Mouse (Mus musculus) MEL (cell line): ENCODE data around the gene Aldoc. TPM values are rescaled to one million over a fixed set of nuclear protein-coding genes. Genes with fewer than 3 reads are reported as not detected.

ENCODE experiments used
- DNase-seq: peaks from one replicate; pipeline ENCODE4 v3.0.0; 2011; ENCODE audit warnings: low read depth, low spot score
- H3K27ac ChIP-seq: 2 replicates; pipeline ENCODE4 v1.5.1; 2012; ENCODE audit warnings: low read depth, mild to moderate bottlenecking, control low read depth, low read length, moderate library complexity; ENCODE audit not compliant: control insufficient read depth
- H3K27me3 ChIP-seq, 2 experiments: fragments of 150-350 bp in 1 of 2; sonication (generic) in 1 of 2; 2 replicates each; pipeline ENCODE4 v1.6.1; 2012; ENCODE audit warnings: low read length in 2 of 2, mild to moderate bottlenecking in 2 of 2, improper control_type of control experiment in 1 of 2, moderate library complexity in 1 of 2; ENCODE audit not compliant: insufficient read depth in 2 of 2, control insufficient read depth in 1 of 2
- H3K36me3 ChIP-seq, 2 experiments: 2 replicates each; pipeline ENCODE4 v1.6.1; 2012 to 2014; ENCODE audit warnings: low read length in 2 of 2, improper control_type of control experiment in 1 of 2, inconsistent platforms in 1 of 2, mild to moderate bottlenecking in 1 of 2; ENCODE audit not compliant: insufficient read depth in 2 of 2, control insufficient read depth in 1 of 2
- H3K4me1 ChIP-seq, 2 experiments: fragments of 150-350 bp in 1 of 2; sonication (generic) in 1 of 2; 2 replicates each; pipeline ENCODE4 v1.6.1; 2012; ENCODE audit warnings: low read length in 2 of 2, improper control_type of control experiment in 1 of 2, mild to moderate bottlenecking in 1 of 2; ENCODE audit not compliant: insufficient read depth in 2 of 2, control insufficient read depth in 1 of 2
- H3K4me3 ChIP-seq, 2 experiments: fragments of 150-350 bp in 1 of 2; sonication (generic) in 1 of 2; 2 replicates each; pipeline ENCODE4 v1.5.1; 2012; ENCODE audit warnings: low read depth in 2 of 2, low read length in 2 of 2, mild to moderate bottlenecking in 2 of 2, moderate library complexity in 2 of 2, control low read depth in 1 of 2, improper control_type of control experiment in 1 of 2; ENCODE audit not compliant: control insufficient read depth in 1 of 2, insufficient read depth in 1 of 2
- H3K79me2 ChIP-seq: 2 replicates; pipeline ENCODE4 v1.6.1; 2012; ENCODE audit warnings: mild to moderate bottlenecking, low read length, moderate library complexity; ENCODE audit not compliant: control insufficient read depth, poor library complexity, insufficient read depth
- H3K9ac ChIP-seq: 2 replicates; pipeline ENCODE4 v1.6.1; 2012; ENCODE audit warnings: low read depth, mild to moderate bottlenecking, control low read depth, low read length, moderate library complexity; ENCODE audit not compliant: control insufficient read depth, poor library complexity, severe bottlenecking
- H3K9me3 ChIP-seq: fragments of 150-350 bp; sonication (generic); replicated peaks from 2 replicates; pipeline ENCODE4 v1.6.1; 2012; ENCODE audit warnings: mild to moderate bottlenecking, low read length, improper control_type of control experiment, moderate library complexity; ENCODE audit not compliant: insufficient read depth
- CHD2 ChIP-seq: IDR thresholded peaks from 2 replicates; pipeline ENCODE4 v1.6.1; 2011; ENCODE audit warnings: low read length, improper control_type of control experiment
- E2F4 ChIP-seq: IDR thresholded peaks from 2 replicates; pipeline ENCODE4 v1.6.1; 2011; ENCODE audit warnings: low read depth, low read length, improper control_type of control experiment, borderline replicate concordance
- ETS1 ChIP-seq: IDR thresholded peaks from 2 replicates; pipeline ENCODE4 v1.6.1; 2012; ENCODE audit warnings: low read depth, mild to moderate bottlenecking, inconsistent platforms, low read length, improper control_type of control experiment, moderate library complexity
- GABPA ChIP-seq: IDR thresholded peaks from 2 replicates; pipeline ENCODE4 v1.6.1; 2012; ENCODE audit warnings: low read depth, mild to moderate bottlenecking, inconsistent platforms, low read length, improper control_type of control experiment, moderate library complexity
- GATA1 ChIP-seq: IDR thresholded peaks from 2 replicates; pipeline ENCODE4 v1.6.1; 2011; ENCODE audit warnings: low read depth, low read length, improper control_type of control experiment
- MAX ChIP-seq: IDR thresholded peaks from 2 replicates; pipeline ENCODE4 v1.6.1; 2011; ENCODE audit warnings: low read length, improper control_type of control experiment
- MAZ ChIP-seq: IDR thresholded peaks from 2 replicates; pipeline ENCODE4 v1.6.1; 2012; ENCODE audit warnings: low read depth, mild to moderate bottlenecking, inconsistent platforms, low read length, improper control_type of control experiment
- MXI1 ChIP-seq: IDR thresholded peaks from 2 replicates; pipeline ENCODE4 v1.6.1; 2011; ENCODE audit warnings: mild to moderate bottlenecking, low read depth, low read length, improper control_type of control experiment
- MYB ChIP-seq: IDR thresholded peaks from 2 replicates; pipeline ENCODE4 v1.6.1; 2011; ENCODE audit warnings: mild to moderate bottlenecking, low read depth, low read length, improper control_type of control experiment
- NELFE ChIP-seq: IDR thresholded peaks from 2 replicates; pipeline ENCODE4 v1.6.1; 2011; ENCODE audit warnings: low read depth, low read length, improper control_type of control experiment
- POLR2A ChIP-seq, 2 experiments: IDR thresholded peaks; 2 replicates each; pipeline ENCODE4 v1.6.1; 2011 to 2012; ENCODE audit warnings: low read length in 2 of 2, mild to moderate bottlenecking in 2 of 2, control low read depth in 1 of 2, improper control_type of control experiment in 1 of 2, low read depth in 1 of 2, moderate library complexity in 1 of 2; ENCODE audit not compliant: control insufficient read depth in 1 of 2, insufficient read depth in 1 of 2, poor library complexity in 1 of 2
- RAD21 ChIP-seq: IDR thresholded peaks from 2 replicates; pipeline ENCODE4 v1.6.1; 2011; ENCODE audit warnings: mild to moderate bottlenecking, low read depth, low read length, improper control_type of control experiment
- TCF12 ChIP-seq: IDR thresholded peaks from 2 replicates; pipeline ENCODE4 v1.6.1; 2014; ENCODE audit warnings: low read depth, mild to moderate bottlenecking, inconsistent platforms, low read length, improper control_type of control experiment, moderate library complexity
- USF2 ChIP-seq, 2 experiments: IDR thresholded peaks; 2 replicates each; pipeline ENCODE4 v1.6.1; 2011 to 2012; ENCODE audit warnings: improper control_type of control experiment in 2 of 2, low read length in 2 of 2, borderline replicate concordance in 1 of 2, inconsistent platforms in 1 of 2, low read depth in 1 of 2, mild to moderate bottlenecking in 1 of 2; ENCODE audit not compliant: insufficient read depth in 1 of 2
- ZC3H11A ChIP-seq: IDR thresholded peaks from 2 replicates; pipeline ENCODE4 v1.6.1; 2012; ENCODE audit warnings: low read depth, mild to moderate bottlenecking, inconsistent platforms, low read length, improper control_type of control experiment
- polyA plus RNA-seq, 2 experiments: library from polyadenylated mRNA; stranded (reverse) in 1 of 2; unstranded in 1 of 2; fragments of >175 nt in 1 of 2; fragments of >200 nt in 1 of 2; gene quantifications; 2 replicates each; pipeline versions ENCODE4 v1.2.1 to v1.2.4; 2012; ENCODE audit warnings: low replicate concordance in 2 of 2, low read depth in 1 of 2; ENCODE audit not compliant: insufficient read length in 2 of 2, insufficient read depth in 1 of 2, missing spikeins in 1 of 2
- total RNA-seq: library from RNA; depleted of rRNA; stranded (reverse); fragments of 300-350 nt; gene quantifications from 2 replicates; pipeline ENCODE4 v1.2.3, GENCODE M21; 2012

The Aldoc gene
- total and polyA plus RNA-seq, 3 experiments, result 3.0 to 8.1 TPM; not detected in 1

GRCm38 (mm10) chr11:78322076-78322831 is 514 bp upstream of the Aldoc start:
- Histone ChIP-seq H3K4me1 (peaks cover 2 to 3% of the 10 kb centered on the region in 2 experiments; a peak in 2 of 4 replicates), H3K9me3 (no peaks in the 10 kb centered on the region), H3K27me3 (no peaks in the 10 kb centered on the region), H3K36me3 (peaks cover 5 to 19% of the 10 kb centered on the region in 2 experiments; a peak in 3 of 4 replicates), H3K9ac (no peak overlapping the region), H3K79me2 (no peaks in the 10 kb centered on the region), H3K4me3 (no peak overlapping the region), H3K27ac (no peak overlapping the region)
- no peak for DNase-seq
- TF ChIP-seq GATA1 (no peak), ZC3H11A (no peak), E2F4 (no peak)

- Histone ChIP-seq H3K79me2 (peaks cover 6% of the 10 kb centered on the region), H3K4me3 (no peak overlapping the region), H3K27ac (no peak overlapping the region), H3K36me3 (peaks cover 6 to 11% of the 10 kb centered on the region in 2 experiments), H3K9me3 (no peaks in the 10 kb centered on the region), H3K27me3 (no peaks in the 10 kb centered on the region), H3K9ac (no peak overlapping the region), H3K4me1 (peaks cover 3 to 5% of the 10 kb centered on the region in 2 experiments; a peak in 3 of 4 replicates)
- no peak for DNase-seq
- TF ChIP-seq GATA1, result no peak
- no peak for TF ChIP-seq USF2 (IDR thresholded peaks at IDR 0.05; ENCODE audit: borderline replicate concordance in 1 of 2, insufficient read depth in 1 of 2, low read depth in 1 of 2, low read length in 2 of 2)
- no peak for TF ChIP-seq RAD21
- TF ChIP-seq MAX, result no peak
- TF ChIP-seq ZC3H11A, result no peak
- TF ChIP-seq POLR2A (IDR thresholded peaks at IDR 0.05; ENCODE audit: control insufficient read depth in 1 of 2, insufficient read depth in 1 of 2, low read depth in 1 of 2, low read length in 2 of 2, poor library complexity in 1 of 2), result no peak
- TF ChIP-seq NELFE, result no peak
- no peak for TF ChIP-seq MXI1
- no peak for TF ChIP-seq E2F4
- no peak for TF ChIP-seq CHD2
- TF ChIP-seq ETS1, result no peak
- no peak for TF ChIP-seq TCF12
- TF ChIP-seq GABPA, result no peak
- TF ChIP-seq MAZ, result no peak
- TF ChIP-seq MYB, result no peak
Measured at GRCm38 (mm10) chr11:78324000-78324785, 1.4 kb downstream of the Aldoc start.
